Mouse (Mus musculus) Muller cell, postnatal 12 days (primary cell): Measurements from ENCODE around the gene Cd36.
"Not testable (repeated sequence)": the region's sequence is repeated elsewhere in the genome, so short reads cannot be mapped to it uniquely, and the experiment has no call there.

Experiments
- DNase-seq: peaks from one replicate; pipeline ENCODE4 v3.0.0-alpha.2; 2015; ENCODE audit errors: inconsistent ontology term

Cd36 gene

GRCm38 (mm10) chr5:17888598-17888997 lies at the start of gene Cd36:
Gene Cd36, minus strand, starts transcription at chr5:17888801.
- no peak for DNase-seq

GRCm38 (mm10) chr5:17934501-17934900 lies 45.9 kb upstream of the Cd36 start:
- DNase-seq, result no peak

- DNase-seq, result not testable (repeated sequence)
Observed at GRCm38 (mm10) chr5:17931588-17931987, 43.0 kb upstream of the Cd36 start.

- DNase-seq, result peak; percentile 70
Observed at GRCm38 (mm10) chr5:17929006-17929567, 40.5 kb upstream of the Cd36 start.

- DNase-seq, result peak; percentile 92
Observed at GRCm38 (mm10) chr5:17928471-17928870, 39.9 kb upstream of the Cd36 start.

- peak; percentile 82 for DNase-seq
Observed at GRCm38 (mm10) chr5:17924085-17924518, 35.5 kb upstream of the Cd36 start.

GRCm38 (mm10) chr5:17923648-17924047 lies 35.0 kb upstream of the Cd36 start:
- DNase-seq, result no peak

GRCm38 (mm10) chr5:17918966-17919365 lies 30.4 kb upstream of the Cd36 start:
- DNase-seq, result no peak

- DNase-seq, result no peak
Observed at GRCm38 (mm10) chr5:17904766-17905165, 16.2 kb upstream of the Cd36 start.

GRCm38 (mm10) chr5:17898948-17899347 lies 10.3 kb upstream of the Cd36 start:
- no peak for DNase-seq

- not testable (repeated sequence) for DNase-seq
Observed at GRCm38 (mm10) chr5:17897641-17898040, 9.0 kb upstream of the Cd36 start.

- DNase-seq, result no peak
Observed at GRCm38 (mm10) chr5:17893577-17894172, 5.1 kb upstream of the Cd36 start.

- no peak for DNase-seq
Observed at GRCm38 (mm10) chr5:17889291-17889690, 690 bp upstream of the Cd36 start.

GRCm38 (mm10) chr5:17886377-17886776 lies 2.2 kb downstream of the Cd36 start:
- DNase-seq, result no peak

GRCm38 (mm10) chr5:17883357-17883875 lies 5.2 kb downstream of the Cd36 start:
- no peak for DNase-seq

GRCm38 (mm10) chr5:17881542-17881896 lies 7.1 kb downstream of the Cd36 start:
- DNase-seq, result no peak

GRCm38 (mm10) chr5:17880799-17881541 lies 7.6 kb downstream of the Cd36 start:
- DNase-seq, result no peak

GRCm38 (mm10) chr5:17879924-17880323 lies 8.7 kb downstream of the Cd36 start:
- peak; percentile 7 for DNase-seq

- no peak for DNase-seq
Observed at GRCm38 (mm10) chr5:17877044-17877443, 11.6 kb downstream of the Cd36 start.

- DNase-seq, result peak; percentile 40
Observed at GRCm38 (mm10) chr5:17876637-17877036, 12.0 kb downstream of the Cd36 start.

GRCm38 (mm10) chr5:17874335-17874734 lies 14.3 kb downstream of the Cd36 start:
- DNase-seq, result no peak

- no peak for DNase-seq
Observed at GRCm38 (mm10) chr5:17865432-17865831, 23.2 kb downstream of the Cd36 start.

GRCm38 (mm10) chr5:17863085-17863484 lies 25.5 kb downstream of the Cd36 start:
- peak; percentile 9 for DNase-seq
